Mouse (Mus musculus) CH12.LX (cell line): ENCODE data around the gene Agpat4. TPM values are rescaled to one million over a fixed set of nuclear protein-coding genes. Genes with fewer than 3 reads are reported as not detected.
A peak's percentile ranks its signal among the peaks of the same experiment; 100 is the strongest.

Experiments used
- DNase-seq: peaks from one replicate; pipeline ENCODE4 v3.0.0-alpha.2; 2013; ENCODE audit errors: extremely low read depth
- H3K27ac ChIP-seq: 2 replicates; pipeline ENCODE4 v1.5.1; 2012; ENCODE audit warnings: low read depth, mild to moderate bottlenecking, control low read depth, moderate library complexity; ENCODE audit not compliant: insufficient read depth
- H3K27me3 ChIP-seq: replicated peaks from 2 replicates; pipeline ENCODE3; 2012; ENCODE audit warnings: inconsistent platforms
- H3K36me3 ChIP-seq, 2 experiments: replicated peaks in 1 of 2; 2 replicates each; pipeline versions ENCODE3 to v1.6.1; 2012; ENCODE audit warnings: inconsistent platforms in 1 of 2, low read length in 1 of 2, mild to moderate bottlenecking in 1 of 2, mixed read lengths in 1 of 2, moderate library complexity in 1 of 2; ENCODE audit not compliant: control insufficient read depth in 1 of 2, insufficient read depth in 1 of 2
- H3K4me1 ChIP-seq, 2 experiments: 2 replicates each; pipeline ENCODE4 v1.6.1; 2012; ENCODE audit warnings: inconsistent platforms in 1 of 2, moderate library complexity in 1 of 2; ENCODE audit not compliant: insufficient read depth in 2 of 2, control insufficient read depth in 1 of 2
- H3K4me2 ChIP-seq: 2 replicates; pipeline ENCODE4 v1.6.1; 2012; ENCODE audit warnings: low read depth, mild to moderate bottlenecking, control low read depth; ENCODE audit not compliant: poor library complexity, insufficient read depth, severe bottlenecking
- H3K4me3 ChIP-seq, 3 experiments: fragments of 150-350 bp in 1 of 3; sonication (generic) in 1 of 3; replicated peaks in 1 of 3; 2 replicates each; pipeline versions ENCODE3 to v1.5.1; 2011 to 2012; ENCODE audit warnings: low read depth in 2 of 3, low read length in 2 of 3, mild to moderate bottlenecking in 2 of 3, moderate library complexity in 2 of 3, control low read depth in 1 of 3, improper control_type of control experiment in 1 of 3, inconsistent platforms in 1 of 3, mixed read lengths in 1 of 3; ENCODE audit not compliant: poor library complexity in 1 of 3
- H3K79me2 ChIP-seq: replicated peaks from 2 replicates; pipeline ENCODE4 v1.6.1; 2012; ENCODE audit warnings: mild to moderate bottlenecking, moderate library complexity; ENCODE audit not compliant: control insufficient read depth, poor library complexity, insufficient read depth, severe bottlenecking; ENCODE audit errors: extremely low read depth
- H3K9ac ChIP-seq: 2 replicates; pipeline ENCODE4 v1.6.1; 2012; ENCODE audit warnings: low read depth, mild to moderate bottlenecking, control low read depth, moderate library complexity; ENCODE audit not compliant: insufficient read depth
- H3K9me3 ChIP-seq: replicated peaks from 2 replicates; pipeline ENCODE3; 2012; ENCODE audit warnings: low read length, inconsistent platforms, mixed read lengths
- BHLHE40 ChIP-seq: IDR thresholded peaks from 2 replicates; pipeline ENCODE4 v1.6.1; 2011; ENCODE audit warnings: mild to moderate bottlenecking, low read depth, low read length, improper control_type of control experiment
- CTCF ChIP-seq, 2 experiments: IDR thresholded peaks in 1 of 2; conservative IDR thresholded peaks in 1 of 2; 2 replicates each; pipeline ENCODE4 v1.5.1; 2011 to 2012; ENCODE audit warnings: low read depth in 2 of 2, low read length in 2 of 2, improper control_type of control experiment in 1 of 2, inconsistent platforms in 1 of 2, mild to moderate bottlenecking in 1 of 2, moderate library complexity in 1 of 2
- ELF1 ChIP-seq: IDR thresholded peaks from 2 replicates; pipeline ENCODE4 v1.6.1; 2014; ENCODE audit warnings: low read depth, mild to moderate bottlenecking, inconsistent platforms, low read length, improper control_type of control experiment
- ETS1 ChIP-seq: conservative IDR thresholded peaks from 2 replicates; pipeline ENCODE4 v1.6.1; 2012; ENCODE audit warnings: low read depth, mild to moderate bottlenecking, inconsistent platforms, low read length, improper control_type of control experiment, moderate library complexity
- KAT2A ChIP-seq: IDR thresholded peaks from 2 replicates; pipeline ENCODE4 v1.6.1; 2012; ENCODE audit warnings: low read length, improper control_type of control experiment, inconsistent platforms; ENCODE audit not compliant: insufficient replicate concordance
- MEF2A ChIP-seq: IDR thresholded peaks from 2 replicates; pipeline ENCODE4 v1.6.1; 2014; ENCODE audit warnings: low read depth, mild to moderate bottlenecking, inconsistent platforms, low read length, improper control_type of control experiment, borderline replicate concordance
- NRF1 ChIP-seq: IDR thresholded peaks from 2 replicates; pipeline ENCODE4 v1.6.1; 2014; ENCODE audit warnings: low read depth, mild to moderate bottlenecking, inconsistent platforms, low read length, improper control_type of control experiment, moderate library complexity
- PAX5 ChIP-seq: IDR thresholded peaks from 2 replicates; pipeline ENCODE4 v1.6.1; 2012; ENCODE audit warnings: low read length, inconsistent platforms, mixed read lengths
- POLR2A ChIP-seq: IDR thresholded peaks from 2 replicates; pipeline ENCODE4 v1.6.1; 2011; ENCODE audit warnings: low read depth, mild to moderate bottlenecking, improper control_type of control experiment, low read length
- RAD21 ChIP-seq: IDR thresholded peaks from 2 replicates; pipeline ENCODE4 v1.6.1; 2011; ENCODE audit warnings: low read depth, mild to moderate bottlenecking, low read length, improper control_type of control experiment, moderate library complexity
- SIN3A ChIP-seq: IDR thresholded peaks from 2 replicates; pipeline ENCODE4 v1.6.1; 2012; ENCODE audit warnings: low read length, improper control_type of control experiment, inconsistent platforms
- TBP ChIP-seq: conservative IDR thresholded peaks from 2 replicates; pipeline ENCODE4 v1.6.1; 2011; ENCODE audit warnings: low read depth, low read length, improper control_type of control experiment
- TCF12 ChIP-seq: IDR thresholded peaks from 2 replicates; pipeline ENCODE4 v1.6.1; 2014; ENCODE audit warnings: low read depth, mild to moderate bottlenecking, inconsistent platforms, low read length, improper control_type of control experiment
- USF1 ChIP-seq: IDR thresholded peaks from 2 replicates; pipeline ENCODE4 v1.6.1; 2014; ENCODE audit warnings: low read depth, mild to moderate bottlenecking, inconsistent platforms, low read length, improper control_type of control experiment
- USF2 ChIP-seq: conservative IDR thresholded peaks from 2 replicates; pipeline ENCODE4 v1.6.1; 2011; ENCODE audit warnings: low read depth, low read length, improper control_type of control experiment
- ZC3H11A ChIP-seq: IDR thresholded peaks from 2 replicates; pipeline ENCODE4 v1.6.1; 2012; ENCODE audit warnings: low read depth, mild to moderate bottlenecking, inconsistent platforms, low read length, improper control_type of control experiment
- ZMIZ1 ChIP-seq: IDR thresholded peaks from 2 replicates; pipeline ENCODE4 v1.6.1; 2012; ENCODE audit warnings: low read depth, mild to moderate bottlenecking, inconsistent platforms, low read length, improper control_type of control experiment
- ZNF384 ChIP-seq: IDR thresholded peaks from 2 replicates; pipeline ENCODE4 v1.6.1; 2012; ENCODE audit warnings: low read depth, low read length, improper control_type of control experiment, inconsistent platforms
- dilution Hi-C: fragments of 300-500 bp; cut with MboI; formaldehyde crosslinking; loops from 2 replicates; pipeline ENCODE4 v1.14.3; 2020; ENCODE audit warnings: low sequenced_read_pairs; ENCODE audit not compliant: extremely low pct_unique_long_range_greater_than_20kb, extremely low pct_ligation_motif_present
- in situ Hi-C: fragments of 300-500 bp; cut with MboI; formaldehyde crosslinking; loops from 3 replicates; pipeline ENCODE4 v1.14.3; 2019; ENCODE audit warnings: low sequenced_read_pairs, low pct_ligation_motif_present, low pct_unique_long_range_greater_than_20kb, mixed read lengths
- polyA plus RNA-seq: library from polyadenylated mRNA; unstranded; fragments of >175 nt; gene quantifications from 2 replicates; pipeline ENCODE4 v1.2.1, GENCODE M21; 2012; ENCODE audit warnings: low read depth; ENCODE audit not compliant: insufficient read length
- total RNA-seq, 2 experiments: library from RNA; depleted of rRNA; stranded (reverse); fragments of 300-350 nt in 1 of 2; fragments of >200 nt in 1 of 2; gene quantifications; 2 replicates each; pipeline ENCODE4 v1.2.3; 2012 to 2014

The Agpat4 gene
- total and polyA plus RNA-seq, 3 experiments = 34.7 to 83.2 (median 44.5) TPM

DNA sequence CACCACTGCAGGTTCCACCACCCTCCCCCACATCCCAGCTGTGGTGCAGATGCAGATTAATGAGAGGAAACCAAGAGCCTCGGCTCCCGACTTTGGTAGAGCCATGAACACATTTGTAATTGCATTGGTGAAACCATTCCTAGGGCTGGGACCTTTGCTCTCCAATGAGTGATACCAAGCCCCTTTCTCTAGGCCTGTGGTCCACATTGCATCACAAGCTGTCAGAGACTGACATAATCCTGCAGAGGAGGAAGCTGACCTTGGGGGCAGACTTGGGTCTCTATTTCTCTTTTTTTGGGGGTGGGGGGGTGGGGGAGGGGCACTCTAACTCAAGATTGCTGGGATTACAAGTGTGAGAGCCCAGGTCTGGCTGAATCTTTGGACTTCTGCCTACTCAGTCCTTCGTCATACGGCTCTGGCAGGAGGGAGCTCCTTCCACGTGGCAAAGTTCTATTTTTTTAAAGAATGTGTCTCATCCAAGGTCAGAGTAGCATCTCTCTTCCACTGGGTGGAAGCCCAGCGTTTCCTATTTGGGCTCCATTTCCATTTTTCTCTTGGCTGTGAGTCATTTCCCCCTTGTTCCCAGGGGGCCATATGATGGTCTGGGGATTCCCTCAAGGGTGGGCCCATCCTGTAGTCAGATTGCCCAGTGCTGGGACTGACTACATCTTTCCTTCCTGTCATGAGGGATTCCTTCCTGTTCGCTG, 52.4 kb downstream of the Agpat4 start (continued):
- peak; percentile 34; the same call in 1 of the 2 replicates for TF ChIP-seq POLR2A
- TF ChIP-seq TCF12 = peak; percentile 95
- TF ChIP-seq RAD21 = no peak; the same call in none of the 2 replicates
- no peak; the same call in none of the 2 replicates for TF ChIP-seq SIN3A
- peak; percentile 79 for TF ChIP-seq ZNF384
- TF ChIP-seq USF2 = no peak
- no peak for TF ChIP-seq CTCF (conservative IDR thresholded peaks at IDR 0.05 in 1 of 2, IDR thresholded peaks at IDR 0.05 in 1 of 2; ENCODE audit: low read depth in 2 of 2, low read length in 2 of 2)
- TF ChIP-seq USF1 = no peak
- peak; percentile 79; the same call in 1 of the 2 replicates for TF ChIP-seq KAT2A
- TF ChIP-seq PAX5 = no peak
- TF ChIP-seq MEF2A = peak; percentile 97
- no peak for TF ChIP-seq ZMIZ1
- TF ChIP-seq BHLHE40 = peak; percentile 85
- TF ChIP-seq ZC3H11A = no peak
- no peak for TF ChIP-seq NRF1
- TF ChIP-seq TBP = no peak
- peak; percentile 56; the same call in 1 of the 2 replicates for TF ChIP-seq ELF1
- TF ChIP-seq ETS1 = peak; percentile 99

GRCm38 (mm10) chr17:12171666-12172065, 53.2 kb downstream of the Agpat4 start:
- H3K36me3 ChIP-seq = peaks cover 19 to 66% of the 10 kb centered on the region in 2 experiments
- H3K9me3 ChIP-seq = peaks cover 20% of the 10 kb centered on the region
- H3K27me3 ChIP-seq = no peaks in the 10 kb centered on the region
- peaks cover 41% of the 10 kb centered on the region for H3K79me2 ChIP-seq
- H3K4me1 ChIP-seq = peaks cover 52 to 81% of the 10 kb centered on the region in 2 experiments
- H3K27ac ChIP-seq = no peak overlapping the region
- peak; percentile 66 for DNase-seq
- H3K4me2 ChIP-seq = no peak overlapping the region
- no peak overlapping the region for H3K4me3 ChIP-seq
- TF ChIP-seq ELF1 (no peak), KAT2A (no peak)
- H3K9ac ChIP-seq = no peak overlapping the region
- in situ Hi-C loops (loop anchor here (25.0 kb wide), 1 partner anchor 591 kb away; the partner anchor contains the start of gene Igf2r), dilution Hi-C loops (no loop called here)
